14 mouse cellular contexts compared by ENCODE assay signal in the genomic region with DNA sequence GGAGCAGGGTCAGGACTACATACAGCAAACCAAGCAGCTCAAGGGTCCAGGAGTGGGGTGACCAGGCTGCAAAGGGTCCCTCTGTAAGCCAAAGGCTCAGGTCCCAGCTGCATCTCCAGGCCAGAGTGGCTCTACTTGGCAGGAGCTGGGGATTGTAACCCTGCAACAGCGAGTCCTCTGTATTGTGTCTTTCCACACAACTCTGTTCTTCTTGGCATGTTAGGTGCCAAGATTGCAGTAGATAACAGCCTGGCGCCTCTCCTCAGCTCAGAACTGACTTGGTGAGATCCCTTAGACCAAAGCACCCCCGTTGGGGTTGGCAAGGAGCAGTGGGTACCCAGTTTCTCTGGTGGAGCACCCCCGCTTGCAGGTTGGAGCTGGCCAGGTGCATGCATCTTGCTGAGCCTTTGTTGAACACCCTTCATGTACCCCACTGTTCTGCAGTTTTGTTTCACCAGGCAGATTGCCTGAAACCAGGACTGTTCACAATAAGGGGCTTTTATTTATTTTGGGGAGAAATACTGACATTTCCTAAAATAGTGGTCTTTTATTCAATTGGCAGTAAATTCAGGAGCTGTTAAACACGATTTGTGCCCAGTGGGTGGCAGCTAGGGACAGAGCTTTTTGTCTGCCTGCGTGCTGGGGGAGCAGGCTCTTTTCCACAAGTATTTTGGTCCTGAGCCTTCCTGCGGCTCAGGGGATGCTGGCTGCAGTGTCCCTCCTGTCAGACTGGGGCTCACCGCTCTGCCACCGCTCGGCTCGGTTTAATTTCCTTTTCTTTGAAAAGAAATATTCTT.
DNase-seq lines count a peak whose midpoint lies in the region; ATAC-seq and TF ChIP-seq lines count a peak whose summit lies in the region.
"Had no signal": no experiment of that assay in that cellular context is flagged by ENCODE, and none has a peak within 500 bp of the region (broad histone marks: within the 10 kb centered on the region; RNA-seq: fewer than 3 reads in every experiment).

No protein-coding gene starts in this region.

- no peaks in the 10 kb centered on the region for H3K9me3 ChIP-seq in forebrain, postnatal 0 days (ENCODE audit: low read length)
- 0 out of 2 replicates have a peak, but pooled peaks cover 3% of the 10 kb centered on the region for H3K9me3 ChIP-seq in forebrain, embryonic 13.5 days (replicated peaks)
- no peaks in the 10 kb centered on the region for H3K9me3 ChIP-seq in midbrain, embryonic 11.5 days (ENCODE audit: control insufficient read depth, low read length)
- no peaks in the 10 kb centered on the region for H3K9me3 ChIP-seq in midbrain, embryonic 10.5 days (replicated peaks)
- H3K9me3 ChIP-seq: neural tube, embryonic 12.5 days had no signal

- peak; percentile 27; the same call in 1 of the 2 replicates for ATAC-seq in forebrain, postnatal 0 days
- ATAC-seq in forebrain, embryonic 13.5 days, result no peak
- ATAC-seq in midbrain, embryonic 11.5 days (ENCODE audit: low FRiP score), result no peak

- no peak for TF ChIP-seq CTCF in forebrain, postnatal 0 days (IDR thresholded peaks at IDR 0.05; ENCODE audit: low read depth)

- H3K4me1 ChIP-seq in forebrain, postnatal 0 days (ENCODE audit: insufficient read depth), result no peaks in the 10 kb centered on the region; the same call in 1 of the 2 replicates
- H3K4me1 ChIP-seq in forebrain, embryonic 13.5 days, result peaks cover 11% of the 10 kb centered on the region
- H3K4me1 ChIP-seq in midbrain, embryonic 11.5 days (ENCODE audit: control insufficient read depth, insufficient read depth, low read length), result no peaks in the 10 kb centered on the region
- H3K4me1 ChIP-seq in midbrain, embryonic 10.5 days, result 0 out of 2 replicates have a peak, but pooled peaks cover 3% of the 10 kb centered on the region

- H3K27ac ChIP-seq in forebrain, postnatal 0 days (ENCODE audit: low read depth, low read length), result no peak overlapping the region; the same call in 1 of the 2 replicates
- H3K27ac ChIP-seq in forebrain, embryonic 13.5 days, result no peak overlapping the region
- no peak overlapping the region for H3K27ac ChIP-seq in midbrain, embryonic 11.5 days (ENCODE audit: low read depth, low read length)
- H3K27ac ChIP-seq in midbrain, embryonic 10.5 days (replicated peaks), result no peak overlapping the region
- H3K27ac ChIP-seq: neural tube, embryonic 12.5 days had no signal

- peak; percentile 45 for DNase-seq in forebrain, postnatal 0 days
- DNase-seq in midbrain, embryonic 11.5 days (ENCODE audit: low spot score, missing footprints), result peak; percentile 51
- DNase-seq in midbrain, embryonic 10.5 days (ENCODE audit: low spot score), result no peak
- peak; percentile 22 to 38 for DNase-seq in left cerebral cortex, postnatal 36 days (ENCODE audit: low spot score in 2 of 2)
- DNase-seq in right cerebral cortex, postnatal 4 days, result peak; percentile 19
- no peak for DNase-seq in retina, postnatal 1 day
- DNase-seq in gastrocnemius, postnatal 10 days, result no peak
- DNase-seq: cerebellum, adult 9-10 months; kidney, adult 18-20 months; liver; lung, embryonic 14.5 days had no signal

- H3K9ac ChIP-seq in forebrain, postnatal 0 days, result no peak overlapping the region
- no peak overlapping the region for H3K9ac ChIP-seq in forebrain, embryonic 13.5 days
- H3K9ac ChIP-seq in midbrain, embryonic 11.5 days (ENCODE audit: low read length), result no peak overlapping the region
- H3K9ac ChIP-seq: lung, embryonic 14.5 days; neural tube, embryonic 12.5 days had no signal

- H3K4me2 ChIP-seq in forebrain, postnatal 0 days (ENCODE audit: low read depth), result no peak overlapping the region
- H3K4me2 ChIP-seq in forebrain, embryonic 13.5 days, result no peak overlapping the region
- H3K4me2 ChIP-seq in midbrain, embryonic 11.5 days, result no peak overlapping the region
- H3K4me2 ChIP-seq: lung, embryonic 14.5 days; neural tube, embryonic 12.5 days had no signal

- intact Hi-C loops in left cerebral cortex, postnatal 36 days (cut with DNase I), result no loop called here

- WGBS in forebrain, postnatal 0 days, result 23% methylated on average over 11 of the region's 11 CpGs
- 36% methylated on average over 11 of the region's 11 CpGs for WGBS in forebrain, embryonic 13.5 days
- WGBS in midbrain, embryonic 11.5 days, result 46% methylated on average over 11 of the region's 11 CpGs
- whole genome bisulfite sequencing in midbrain, embryonic 10.5 days, result 51% methylated on average over 11 of the region's 11 CpGs

- H3K36me3 ChIP-seq in forebrain, postnatal 0 days (ENCODE audit: insufficient read depth), result no peaks in the 10 kb centered on the region
- H3K36me3 ChIP-seq in forebrain, embryonic 13.5 days (ENCODE audit: poor library complexity, severe bottlenecking), result no peaks in the 10 kb centered on the region
- H3K36me3 ChIP-seq in midbrain, embryonic 11.5 days (ENCODE audit: control insufficient read depth, insufficient read depth, low read length), result no peaks in the 10 kb centered on the region
- H3K36me3 ChIP-seq in midbrain, embryonic 10.5 days, result no peaks in the 10 kb centered on the region
- H3K36me3 ChIP-seq: neural tube, embryonic 12.5 days had no signal

- no peak overlapping the region for H3K4me3 ChIP-seq in forebrain, postnatal 0 days (ENCODE audit: low read depth, low read length)
- no peak overlapping the region for H3K4me3 ChIP-seq in forebrain, embryonic 13.5 days
- no peak overlapping the region for H3K4me3 ChIP-seq in midbrain, embryonic 11.5 days (ENCODE audit: low read depth, low read length)
- no peak overlapping the region for H3K4me3 ChIP-seq in midbrain, embryonic 10.5 days
- H3K4me3 ChIP-seq: erythroblast, embryonic 14.5 days; neural tube, embryonic 12.5 days had no signal

- H3K27me3 ChIP-seq in forebrain, postnatal 0 days (ENCODE audit: insufficient read depth, low read length), result no peaks in the 10 kb centered on the region
- no peaks in the 10 kb centered on the region for H3K27me3 ChIP-seq in forebrain, embryonic 13.5 days
- H3K27me3 ChIP-seq in midbrain, embryonic 11.5 days (ENCODE audit: control insufficient read depth, insufficient read depth, low read length), result no peaks in the 10 kb centered on the region
- H3K27me3 ChIP-seq in midbrain, embryonic 10.5 days (ENCODE audit: low read depth, poor library complexity, severe bottlenecking), result peaks cover 5% of the 10 kb centered on the region; the same call in 1 of the 2 replicates
- H3K27me3 ChIP-seq: neural tube, embryonic 12.5 days had no signal

Comparison
In these comparisons a context has a peak if more than half of its experiments do, and no peak if none do; other contexts are left out.
1. DNase-seq: peak in forebrain, postnatal 0 days (single experiment), midbrain, embryonic 11.5 days (single experiment), left cerebral cortex, postnatal 36 days (2 of 2) and right cerebral cortex, postnatal 4 days (single experiment); none in midbrain, embryonic 10.5 days (single experiment), retina, postnatal 1 day (single experiment) and gastrocnemius, postnatal 10 days (single experiment).